Mouse (Mus musculus): ENCODE data around the gene Gm36864. TPM values are rescaled to one million over a fixed set of nuclear protein-coding genes. Genes with fewer than 3 reads are reported as not detected.

Gm36864 gene
- total RNA-seq, 4 experiments from 2014 or later = not detected

Other genes starting within 250 kb of the Gm36864 start
- not detected for gene Klk1b11, start 240.3 kb upstream of the Gm36864 start, total RNA-seq (2022)
- not detected for gene Klk1b26, start 224.0 kb upstream of the Gm36864 start, total RNA-seq (2022)
- not detected for gene Klk1b27, start 183.9 kb upstream of the Gm36864 start, total RNA-seq (2022)
- gene Klk1b21, start 133.8 kb upstream of the Gm36864 start, total RNA-seq (2022) = not detected
- gene Klk1b22, start 123.5 kb upstream of the Gm36864 start, total RNA-seq (2022) = not detected
- gene Klk1b16, start 99.4 kb upstream of the Gm36864 start, total RNA-seq (2022) = not detected
- not detected for gene Klk1b24, start 47.9 kb upstream of the Gm36864 start, total RNA-seq (2022)
- not detected for gene Klk1b3, start 38.0 kb upstream of the Gm36864 start, total RNA-seq (2022)
- not detected for gene Klk1b4, start 28.7 kb upstream of the Gm36864 start, total RNA-seq (2022)
- not detected for gene Klk1b5, start 20.2 kb upstream of the Gm36864 start, total RNA-seq (2022)
- gene Klk1, start 10.8 kb upstream of the Gm36864 start, total RNA-seq (2022) = not detected
- 1 to 10 TPM in 3 of 4 experiments, under 1 TPM in 1; 0.87 to 1.8 (median 1.4) TPM for gene 1700028J19Rik, start 10.5 kb downstream of the Gm36864 start, total RNA-seq (2022)
- 10 to 100 TPM; 81.6 to 96.2 (median 87.1) TPM for gene 2410002F23Rik, start 10.5 kb downstream of the Gm36864 start, total RNA-seq (2022)
- gene Acp4, start 21.2 kb downstream of the Gm36864 start, total RNA-seq (2022) = under 1 TPM in 1 of 4 experiments, not detected in 3; 0.21 TPM
- not detected for gene Gm15517, start 25.3 kb downstream of the Gm36864 start, total RNA-seq (2022)
- 1 to 10 TPM; 2.6 to 3.7 (median 3.1) TPM for gene Clec11a, start 70.7 kb downstream of the Gm36864 start, total RNA-seq (2022)
- gene Shank1, start 74.1 kb downstream of the Gm36864 start, total RNA-seq (2022) = 100 to 1,000 TPM; 509 to 568 (median 540) TPM
- gene Syt3, start 147.9 kb downstream of the Gm36864 start, total RNA-seq (2022) = 10 to 100 TPM; 64.0 to 74.2 (median 69.8) TPM
- gene 1700008O03Rik, start 149.6 kb downstream of the Gm36864 start, total RNA-seq (2022) = 1 to 10 TPM; 1.5 to 2.8 (median 2.2) TPM
- gene Lrrc4b, start 192.8 kb downstream of the Gm36864 start, total RNA-seq (2022) = 100 to 1,000 TPM; 272 to 301 (median 284) TPM
- 1 to 10 TPM; 5.2 to 9.7 (median 6.4) TPM for gene Aspdh, start 229.2 kb downstream of the Gm36864 start, total RNA-seq (2022)
- gene Josd2, start 231.8 kb downstream of the Gm36864 start, total RNA-seq (2022) = 10 to 100 TPM; 84.0 to 90.6 (median 87.5) TPM

All from left cerebral cortex, adult 8-10 months (tissue).